Mouse (Mus musculus): ENCODE data around the gene Cdca5.
A peak's percentile ranks its signal among the peaks of the same experiment; 100 is the strongest.

- TF ChIP-seq POLR2A (IDR thresholded peaks at IDR 0.05; ENCODE audit: borderline replicate concordance, insufficient read depth, low read length) (peak; percentile 63), CTCF (IDR thresholded peaks at IDR 0.05; ENCODE audit: borderline replicate concordance, insufficient read depth, low read depth, low read length) (no peak)
Measured at GRCm38 (mm10) chr19:6061021-6061533, 23.7 kb upstream of the Cdca5 start, which contains the start of gene Znhit2.
